Mouse (Mus musculus) liver, postnatal 0 days (tissue): Measurements from ENCODE around the gene Apoc4.

Source experiments
- CTCF ChIP-seq: sonication (generic); IDR thresholded peaks from 2 replicates; pipeline ENCODE4 v1.5.1; 2016; ENCODE audit warnings: antibody characterized with exemption, low read depth
- EP300 ChIP-seq: IDR thresholded peaks from 2 replicates; pipeline ENCODE4 v1.6.1; 2016; ENCODE audit warnings: antibody characterized with exemption, low read depth, mild to moderate bottlenecking

DNA sequence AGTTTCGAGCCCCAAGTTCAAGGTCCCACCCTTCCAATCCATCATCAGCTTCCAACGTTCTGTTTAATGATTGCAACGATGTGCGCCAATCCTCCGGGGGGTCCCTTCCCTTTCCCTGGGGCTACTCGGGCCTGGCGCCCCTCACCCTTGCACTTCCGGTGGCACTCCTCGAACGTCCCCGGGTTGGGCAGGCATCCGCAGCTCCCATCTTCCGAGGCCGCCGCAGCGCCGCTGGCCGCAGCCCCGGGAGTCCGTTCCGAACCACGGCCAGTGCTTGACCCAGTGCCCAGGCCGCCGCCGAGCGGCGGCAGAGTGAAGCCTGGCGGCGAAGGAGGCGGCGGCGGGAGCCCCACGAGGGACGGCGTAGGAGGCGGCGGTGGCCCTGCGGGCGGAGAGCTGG lies 33.6 kb upstream of the Apoc4 start:
- no peak for TF ChIP-seq CTCF
- TF ChIP-seq EP300, result no peak
